Mouse (Mus musculus) hindbrain, embryonic 16.5 days (tissue): Measurements from ENCODE around the gene 4930556J24Rik. TPM values are rescaled to one million over a fixed set of nuclear protein-coding genes. Genes with fewer than 3 reads are reported as not detected.
A peak's percentile ranks its signal among the peaks of the same experiment; 100 is the strongest.

Experiments used
- ATAC-seq: fragments of 200-750 bp; cut with Nextera tagmentation; 2 replicates; pipeline ENCODE4 v1.8.0; 2017; ENCODE audit warnings: moderate TSS enrichment, moderate library complexity
- H3K27ac ChIP-seq: fragments of 300-500 bp; sonication (generic); 2 replicates; pipeline ENCODE4 v1.5.1; 2014; ENCODE audit warnings: low read depth, mild to moderate bottlenecking, control low read depth, low read length, moderate library complexity
- H3K27me3 ChIP-seq: fragments of 300-500 bp; sonication (generic); replicated peaks from 2 replicates; pipeline ENCODE4 v1.6.1; 2014; ENCODE audit warnings: low read length; ENCODE audit not compliant: control insufficient read depth, insufficient read depth
- H3K36me3 ChIP-seq: fragments of 300-500 bp; sonication (generic); 2 replicates; pipeline ENCODE4 v1.6.1; 2014; ENCODE audit warnings: mild to moderate bottlenecking, low read length, moderate library complexity, mixed read lengths; ENCODE audit not compliant: control insufficient read depth, insufficient read depth
- H3K4me1 ChIP-seq: fragments of 300-500 bp; sonication (generic); 2 replicates; pipeline ENCODE4 v1.6.1; 2014; ENCODE audit warnings: low read depth, low read length; ENCODE audit not compliant: control insufficient read depth, insufficient read depth
- H3K4me2 ChIP-seq: fragments of 300-500 bp; sonication (generic); 2 replicates; pipeline ENCODE4 v1.6.1; 2014; ENCODE audit warnings: mild to moderate bottlenecking, low read length, control low read depth, moderate library complexity
- H3K4me3 ChIP-seq: fragments of 300-500 bp; sonication (generic); 2 replicates; pipeline ENCODE4 v1.5.1; 2014; ENCODE audit warnings: mild to moderate bottlenecking, low read length, control low read depth, moderate library complexity
- H3K9ac ChIP-seq: fragments of 300-500 bp; sonication (generic); 2 replicates; pipeline ENCODE4 v1.6.1; 2014; ENCODE audit warnings: low read depth, mild to moderate bottlenecking, control low read depth, low read length, moderate library complexity
- H3K9me3 ChIP-seq: fragments of 300-500 bp; sonication (generic); 2 replicates; pipeline ENCODE4 v1.6.1; 2014; ENCODE audit warnings: mild to moderate bottlenecking, low read length, moderate library complexity; ENCODE audit not compliant: control insufficient read depth
- WGBS: fragments of 180-500 bp; shearing (Covaris S2); extraction: QIAGEN DNeasy Blood & Tissue Kit; methylation state at CpG from one replicate; pipeline ENCODE4 v1.1.7; 2014; 5-methylcytosine and 5-hydroxymethylcytosine counted together
- polyA plus RNA-seq: library from polyadenylated mRNA; unstranded; fragments of >200 nt; fragmentation: Nextera tagmentation; extraction: Ambion mirVana; gene quantifications from 2 replicates; pipeline ENCODE4 v1.2.1, GENCODE M21; 2015

4930556J24Rik gene
- polyA plus RNA-seq, 1 experiment from 2014 or later = not detected

GRCm38 (mm10) chr11:3982275-3983209 lies 6.0 kb upstream of the 4930556J24Rik start:
- Histone ChIP-seq H3K9ac (no peak overlapping the region), H3K4me1 (peaks cover 11% of the 10 kb centered on the region; the same call in 1 of the 2 replicates), H3K4me3 (peak overlapping the region; percentile 47; the same call in 1 of the 2 replicates), H3K27ac (peak overlapping the region; percentile 54; the same call in 1 of the 2 replicates), H3K27me3 (no peaks in the 10 kb centered on the region), H3K36me3 (peaks cover 18% of the 10 kb centered on the region), H3K9me3 (no peaks in the 10 kb centered on the region), H3K4me2 (peak overlapping the region; percentile 77)
- 53% methylated on average over 7 of the region's 7 CpGs for WGBS
- ATAC-seq = no peak; the same call in 1 of the 2 replicates

- ATAC-seq = no peak
- no peak overlapping the region for H3K9ac ChIP-seq
- H3K27me3 ChIP-seq = no peaks in the 10 kb centered on the region
- peaks cover 26% of the 10 kb centered on the region for H3K36me3 ChIP-seq
- 75% methylated on average over 6 of the region's 6 CpGs for WGBS
- H3K4me3 ChIP-seq = no peak overlapping the region
- no peak overlapping the region for H3K27ac ChIP-seq
- peaks cover 11% of the 10 kb centered on the region; the same call in 1 of the 2 replicates for H3K4me1 ChIP-seq
- no peak overlapping the region for H3K4me2 ChIP-seq
- H3K9me3 ChIP-seq = no peaks in the 10 kb centered on the region
These were observed 5.0 kb upstream of the 4930556J24Rik start for GRCm38 (mm10) chr11:3981536-3981935.

- no peak overlapping the region for H3K27ac ChIP-seq
- peaks cover 5% of the 10 kb centered on the region; the same call in 1 of the 2 replicates for H3K4me1 ChIP-seq
- no peaks in the 10 kb centered on the region for H3K27me3 ChIP-seq
- H3K4me3 ChIP-seq = no peak overlapping the region
- WGBS = 95% methylated on average over 5 of the region's 5 CpGs
- no peak overlapping the region for H3K4me2 ChIP-seq
- no peaks in the 10 kb centered on the region for H3K9me3 ChIP-seq
- H3K9ac ChIP-seq = no peak overlapping the region
- peaks cover 48% of the 10 kb centered on the region for H3K36me3 ChIP-seq
- no peak for ATAC-seq
These were observed 1.8 kb upstream of the 4930556J24Rik start for GRCm38 (mm10) chr11:3978421-3978820.

GRCm38 (mm10) chr11:3974311-3974710 lies 2.3 kb downstream of the 4930556J24Rik start:
- Histone ChIP-seq H3K36me3 (peaks cover 72% of the 10 kb centered on the region), H3K4me1 (no peaks in the 10 kb centered on the region), H3K9ac (no peak overlapping the region), H3K27ac (no peak overlapping the region), H3K27me3 (no peaks in the 10 kb centered on the region), H3K4me2 (no peak overlapping the region), H3K4me3 (no peak overlapping the region), H3K9me3 (no peaks in the 10 kb centered on the region)
- 57% methylated on average over 3 of the region's 3 CpGs for WGBS
- no peak for ATAC-seq

DNA sequence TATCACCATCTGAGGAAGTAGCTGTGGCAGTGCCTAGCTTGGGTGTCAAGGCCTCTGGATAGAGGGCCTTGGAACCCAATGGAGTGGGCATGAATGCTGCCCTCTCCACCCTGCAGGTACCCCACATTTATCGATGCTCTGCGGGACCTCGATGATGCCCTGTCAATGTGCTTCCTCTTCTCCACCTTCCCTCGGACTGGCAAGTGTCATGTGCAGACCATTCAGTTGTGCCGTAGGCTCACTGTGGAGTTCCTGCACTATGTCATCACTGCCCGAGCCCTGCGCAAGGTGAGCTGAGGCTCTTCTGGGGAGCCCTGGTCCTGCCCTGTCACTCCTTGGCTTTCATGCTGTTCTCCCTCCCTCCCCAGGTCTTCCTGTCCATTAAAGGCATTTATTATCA lies 3.5 kb downstream of the 4930556J24Rik start:
- Histone ChIP-seq H3K9ac (no peak overlapping the region), H3K27ac (no peak overlapping the region), H3K27me3 (no peaks in the 10 kb centered on the region), H3K36me3 (peaks cover 65% of the 10 kb centered on the region), H3K9me3 (no peaks in the 10 kb centered on the region), H3K4me1 (no peaks in the 10 kb centered on the region), H3K4me2 (no peak overlapping the region), H3K4me3 (no peak overlapping the region)
- ATAC-seq = no peak
- WGBS = 97% methylated on average over 7 of the region's 7 CpGs

DNA sequence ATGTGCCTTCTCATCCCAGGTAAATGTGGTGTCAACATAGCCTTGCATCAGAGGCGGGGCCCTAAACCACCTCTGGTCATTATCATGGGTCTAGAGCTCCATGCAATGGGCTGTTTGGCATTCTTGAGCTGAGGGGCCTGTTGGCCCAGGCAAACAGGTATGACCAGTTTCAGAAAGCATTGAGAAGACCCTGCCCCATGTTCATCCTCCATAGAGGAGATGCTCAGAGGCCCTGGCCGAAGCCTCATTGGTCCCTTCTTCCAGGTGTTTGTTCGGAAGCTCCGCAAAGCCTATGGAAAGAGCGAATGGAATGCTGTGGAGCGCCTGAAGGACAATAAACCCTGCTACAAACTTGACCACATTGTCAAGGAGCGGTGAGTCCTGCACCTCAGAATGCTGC lies 6.2 kb downstream of the 4930556J24Rik start:
- WGBS = over 99% methylated on average over 7 of the region's 7 CpGs
- no peak overlapping the region for H3K9ac ChIP-seq
- H3K4me3 ChIP-seq = no peak overlapping the region
- peaks cover 5% of the 10 kb centered on the region for H3K4me1 ChIP-seq
- H3K27ac ChIP-seq = no peak overlapping the region
- H3K27me3 ChIP-seq = no peaks in the 10 kb centered on the region
- no peak for ATAC-seq
- no peak overlapping the region for H3K4me2 ChIP-seq
- no peaks in the 10 kb centered on the region for H3K9me3 ChIP-seq
- H3K36me3 ChIP-seq = peaks cover 47% of the 10 kb centered on the region

DNA sequence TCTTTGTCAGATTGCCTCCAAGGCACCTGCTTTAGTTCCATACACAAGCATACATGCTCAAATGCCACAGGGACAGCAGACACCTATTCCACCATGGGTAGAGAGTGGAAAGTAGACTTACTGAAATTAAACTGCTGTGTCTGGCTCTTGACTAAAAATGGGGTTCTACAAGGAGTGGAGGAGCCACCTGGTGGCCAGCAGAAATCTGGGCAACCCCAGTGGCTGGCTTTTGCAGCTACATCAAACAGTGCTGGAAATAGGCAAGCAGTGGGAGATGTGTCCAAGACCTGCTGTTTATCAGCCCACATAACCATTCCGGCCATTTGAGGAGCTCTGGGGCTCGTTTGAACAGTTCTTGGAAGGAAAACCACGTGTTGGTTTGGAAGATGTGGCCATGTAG lies 6.7 kb downstream of the 4930556J24Rik start:
- WGBS = 85% methylated on average over 3 of the region's 3 CpGs
- Histone ChIP-seq H3K27me3 (no peaks in the 10 kb centered on the region), H3K27ac (no peak overlapping the region), H3K36me3 (peaks cover 44% of the 10 kb centered on the region), H3K9ac (no peak overlapping the region), H3K4me3 (no peak overlapping the region), H3K4me1 (peaks cover 10% of the 10 kb centered on the region), H3K9me3 (no peaks in the 10 kb centered on the region), H3K4me2 (no peak overlapping the region)
- no peak for ATAC-seq

DNA sequence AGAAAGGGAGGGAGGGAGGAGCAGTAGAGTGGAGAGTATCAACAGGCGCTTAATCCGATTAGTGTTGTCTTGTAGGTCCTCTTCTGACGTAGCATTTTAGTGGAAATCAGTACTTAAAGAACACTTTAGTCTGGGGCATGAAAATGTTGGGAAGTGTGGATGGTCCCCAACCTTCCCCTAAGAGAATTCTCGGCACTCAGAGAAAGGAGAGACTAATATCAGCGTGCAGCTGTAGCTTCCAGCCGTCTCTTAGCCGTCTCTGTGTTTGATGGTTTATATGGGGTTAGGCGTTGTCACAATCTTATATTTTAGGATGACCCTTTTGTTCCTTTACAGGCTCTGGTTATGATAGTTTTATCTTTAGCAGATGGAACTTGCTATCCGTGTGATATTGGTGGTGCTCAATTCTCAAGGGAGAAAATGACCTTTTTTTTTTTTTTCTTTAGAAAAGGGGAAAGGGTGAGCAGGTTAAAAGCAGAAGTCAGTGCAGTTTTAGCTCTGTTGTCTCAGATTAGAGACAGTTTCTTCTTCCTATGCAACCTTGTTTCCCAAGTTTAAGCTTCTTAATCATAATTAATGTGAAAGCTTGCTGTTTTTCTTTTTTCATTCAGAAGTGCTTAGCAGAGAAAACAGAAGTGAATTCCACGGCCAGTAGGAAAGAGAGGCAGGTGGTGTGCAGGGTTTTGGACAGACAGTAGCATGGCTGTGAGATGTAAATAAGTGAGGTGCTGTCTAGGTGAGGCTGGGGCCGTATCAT lies 12.0 kb downstream of the 4930556J24Rik start:
- Histone ChIP-seq H3K4me3 (peak overlapping the region; percentile 83), H3K4me2 (peak overlapping the region; percentile 63), H3K9me3 (no peaks in the 10 kb centered on the region), H3K4me1 (peaks cover 19% of the 10 kb centered on the region), H3K27me3 (no peaks in the 10 kb centered on the region), H3K9ac (peak overlapping the region; percentile 83), H3K27ac (no peak overlapping the region), H3K36me3 (peaks cover 5% of the 10 kb centered on the region)
- 17% methylated on average over 11 of the region's 11 CpGs for WGBS
- no peak for ATAC-seq
